Mouse (Mus musculus) mesoderm, embryonic 11.5 days (tissue): ENCODE results near the gene Hist1h2ao.
A peak's percentile ranks its signal among the peaks of the same experiment; 100 is the strongest.
"Not testable (repeated sequence)": the region's sequence is repeated elsewhere in the genome, so short reads cannot be mapped to it uniquely, and the experiment has no call there.

Experiments used
- DNase-seq: peaks from one replicate; pipeline ENCODE4 v3.0.0-alpha.2; 2012; ENCODE audit warnings: low read depth, low spot score

The Hist1h2ao gene

GRCm38 (mm10) chr13:21810073-21810472 lies at the start of gene Hist1h2ao, which contains the start of gene Hist1h2bq:
TSS of gene Hist1h2ao (plus strand) at chr13:21810465.
TSS of gene Hist1h2bq (minus strand) at chr13:21810197.
- not testable (repeated sequence) for DNase-seq

GRCm38 (mm10) chr13:21778814-21779766 lies 31.2 kb upstream of the Hist1h2ao start:
- DNase-seq = peak; percentile 90

GRCm38 (mm10) chr13:21779767-21780731 lies 30.2 kb upstream of the Hist1h2ao start, which contains the start of gene Hist1h1b:
TSS of gene Hist1h1b (minus strand) at chr13:21780625.
- DNase-seq = peak; percentile 83

GRCm38 (mm10) chr13:21781021-21781555 lies 29.2 kb upstream of the Hist1h2ao start:
- DNase-seq = no peak

GRCm38 (mm10) chr13:21781639-21782038 lies 28.6 kb upstream of the Hist1h2ao start:
- no peak for DNase-seq

- DNase-seq = peak; percentile 54
Observed at GRCm38 (mm10) chr13:21782361-21783254, 27.7 kb upstream of the Hist1h2ao start.

- DNase-seq = peak; percentile 90
Observed at GRCm38 (mm10) chr13:21783255-21783617, 27.0 kb upstream of the Hist1h2ao start, which contains the start of gene Hist1h3i. TSS of gene Hist1h3i (minus strand) at chr13:21783370.

GRCm38 (mm10) chr13:21783734-21784161 lies 26.5 kb upstream of the Hist1h2ao start:
- no peak for DNase-seq

- DNase-seq = no peak
Observed at GRCm38 (mm10) chr13:21784311-21784710, 26.0 kb upstream of the Hist1h2ao start.

- no peak for DNase-seq
Observed at GRCm38 (mm10) chr13:21786189-21786898, 23.9 kb upstream of the Hist1h2ao start.

- peak; percentile 96 for DNase-seq
Observed at GRCm38 (mm10) chr13:21786899-21787629, 23.2 kb upstream of the Hist1h2ao start, which contains the start of the genes Hist1h2an and Hist1h2bp. TSS of gene Hist1h2an (minus strand) at chr13:21787218. TSS of gene Hist1h2bp (plus strand) at chr13:21787461.

GRCm38 (mm10) chr13:21787760-21788593 lies 22.3 kb upstream of the Hist1h2ao start:
- no peak for DNase-seq

- no peak for DNase-seq
Observed at GRCm38 (mm10) chr13:21789925-21790324, 20.3 kb upstream of the Hist1h2ao start.

GRCm38 (mm10) chr13:21790601-21791283 lies 19.5 kb upstream of the Hist1h2ao start:
- DNase-seq = no peak

GRCm38 (mm10) chr13:21795584-21795983 lies 14.7 kb upstream of the Hist1h2ao start:
- no peak for DNase-seq

GRCm38 (mm10) chr13:21797163-21797562 lies 13.1 kb upstream of the Hist1h2ao start:
- DNase-seq = not testable (repeated sequence)

- DNase-seq = not testable (repeated sequence)
Observed at GRCm38 (mm10) chr13:21803058-21803457, 7.2 kb upstream of the Hist1h2ao start.
